Mouse (Mus musculus) ovary, postnatal 36 days (tissue): ENCODE measurements around the gene Slamf6.
"Not testable (repeated sequence)": the region's sequence is repeated elsewhere in the genome, so short reads cannot be mapped to it uniquely, and the experiment has no call there.

Experiments
- DNase-seq: peaks from one replicate; pipeline ENCODE4 v3.0.0; 2022; ENCODE audit warnings: low spot score, mixed read lengths

Gene Slamf6

DNA sequence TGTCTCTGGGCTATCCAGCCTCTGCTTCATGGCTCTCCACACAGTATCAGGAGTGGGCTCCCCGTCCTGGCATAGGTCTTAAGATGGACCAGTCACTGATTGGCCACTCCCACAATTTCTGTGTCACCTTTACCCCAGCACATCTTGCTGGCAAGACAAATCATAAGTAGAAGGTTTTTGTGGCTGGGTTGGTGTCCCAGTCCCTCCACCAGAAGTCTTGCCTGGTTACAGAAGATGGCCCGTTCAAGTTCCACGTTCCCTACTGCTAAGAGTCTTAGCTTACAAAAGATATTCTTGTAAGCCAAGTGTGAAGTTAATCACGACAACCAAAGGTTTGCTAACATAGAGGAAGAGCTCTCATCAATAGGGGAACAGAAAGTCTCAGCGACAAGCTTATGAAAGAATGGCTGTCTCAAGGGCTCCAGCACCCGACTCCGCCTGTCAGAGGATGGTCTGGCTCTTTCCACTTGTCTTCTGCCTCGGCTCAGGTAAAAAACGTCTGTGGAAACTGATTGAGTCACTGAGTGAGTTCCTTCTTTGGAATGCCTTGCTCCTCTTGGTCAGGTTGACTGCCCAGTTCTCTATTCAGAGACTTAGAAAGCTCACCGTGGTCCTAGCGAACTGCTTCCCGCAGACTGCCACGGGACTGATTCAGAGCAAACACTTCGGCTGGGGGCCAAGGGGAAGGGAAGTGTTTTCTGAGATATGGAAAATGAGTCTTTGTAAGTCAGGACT lies at the start of gene Slamf6:
Gene Slamf6 (plus strand): TSS at position 211 of the 735 bp plus-strand sequence.
- DNase-seq = no peak

DNA sequence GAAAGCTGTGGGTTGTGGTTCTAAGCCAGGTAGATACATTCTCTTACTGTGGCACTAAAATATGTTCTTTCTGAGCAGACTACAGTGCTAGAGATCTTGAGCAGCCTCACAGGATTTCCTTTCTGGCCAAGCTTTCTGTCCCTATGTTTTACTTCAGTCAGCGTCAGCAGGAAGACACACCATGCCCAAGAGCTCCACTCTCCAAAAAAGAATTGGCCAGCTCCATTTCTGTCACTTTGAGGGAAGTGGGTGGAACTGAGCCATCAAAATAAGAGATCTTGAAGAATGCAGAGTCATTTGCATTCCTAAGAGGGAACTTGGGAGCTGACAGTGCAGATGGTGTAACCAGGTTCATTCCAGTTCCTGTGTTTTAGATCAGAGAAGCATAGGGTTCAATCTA lies 30.3 kb upstream of the Slamf6 start:
- DNase-seq = no peak

DNA sequence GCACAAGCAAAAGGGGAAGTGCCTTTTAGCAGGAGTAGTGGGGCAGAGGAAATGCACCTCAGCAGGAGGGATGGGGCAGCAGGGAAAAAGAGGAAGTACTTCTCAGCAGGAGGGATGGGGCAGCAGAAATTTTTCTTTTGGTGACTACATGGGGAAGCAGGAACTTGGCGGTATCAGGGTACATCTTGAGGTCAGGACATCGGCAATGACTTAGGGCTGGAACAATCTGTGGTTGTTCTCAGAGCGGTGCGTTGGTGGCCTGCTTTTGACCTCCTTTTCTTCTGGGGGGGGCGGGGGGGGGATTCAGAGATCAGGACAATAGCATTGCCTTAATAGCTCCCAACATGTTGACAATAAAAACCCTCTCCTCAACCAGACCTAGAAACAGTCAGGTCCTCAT lies 22.0 kb upstream of the Slamf6 start, which contains the start of gene Gm10521:
Gene Gm10521 (plus strand): TSS at position 301 of the 400 bp plus-strand sequence.
- DNase-seq = not testable (repeated sequence)

DNA sequence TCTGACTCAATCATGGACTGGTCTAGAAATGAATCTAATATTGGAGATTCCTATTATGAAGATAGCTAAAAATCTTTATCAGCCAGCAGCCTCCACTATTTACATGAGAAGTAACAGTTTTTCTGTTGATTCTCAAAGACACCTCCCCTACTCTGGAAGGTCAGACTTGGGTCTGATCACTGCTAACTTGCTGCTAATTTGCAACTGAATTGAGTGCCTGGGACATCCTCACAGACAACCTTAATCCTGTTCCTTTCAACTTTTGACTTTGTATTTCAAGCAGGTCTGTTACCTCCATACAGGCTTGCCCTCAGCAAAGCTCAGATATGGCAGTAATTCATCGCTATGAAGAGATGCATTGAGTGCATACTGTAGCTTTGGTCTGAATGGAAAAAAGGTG lies 13.3 kb upstream of the Slamf6 start:
- DNase-seq = no peak

DNA sequence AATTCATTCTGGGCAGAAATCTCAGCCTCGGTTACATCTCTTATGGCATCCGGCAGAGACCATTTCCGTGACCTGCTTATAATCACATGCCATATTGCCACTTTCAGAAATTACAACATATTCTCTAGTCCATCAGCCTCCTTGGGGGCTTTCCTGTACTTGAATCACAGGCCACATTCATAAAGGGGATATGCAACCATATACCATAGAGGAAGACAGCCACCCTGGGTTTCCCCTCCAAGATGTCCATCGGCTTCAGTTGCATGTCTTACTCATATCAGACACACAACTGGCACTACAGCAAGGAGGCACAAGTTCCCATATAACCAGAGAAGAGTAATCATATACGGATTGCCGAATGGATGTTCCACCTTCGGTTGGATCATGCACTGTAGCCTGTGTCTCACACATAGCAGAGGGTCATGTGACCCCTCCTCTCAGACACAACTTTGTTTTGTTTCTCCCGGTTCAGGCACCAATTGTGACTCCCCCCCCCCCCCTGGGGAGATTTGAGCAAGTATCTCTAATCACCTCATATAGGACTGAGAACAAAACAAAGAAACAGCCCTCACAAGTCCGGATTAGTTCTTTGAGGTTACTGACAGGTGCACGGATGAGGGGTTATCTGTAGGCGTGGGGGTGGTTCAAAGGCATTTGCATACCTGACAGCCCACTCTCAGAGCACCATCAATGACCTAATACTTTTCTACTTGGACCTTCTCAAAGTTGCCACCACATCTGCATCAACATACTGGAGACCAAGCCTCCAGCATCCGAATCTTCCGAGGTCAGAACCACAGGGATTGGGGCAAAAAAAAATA lies 1.5 kb upstream of the Slamf6 start:
- no peak for DNase-seq

DNA sequence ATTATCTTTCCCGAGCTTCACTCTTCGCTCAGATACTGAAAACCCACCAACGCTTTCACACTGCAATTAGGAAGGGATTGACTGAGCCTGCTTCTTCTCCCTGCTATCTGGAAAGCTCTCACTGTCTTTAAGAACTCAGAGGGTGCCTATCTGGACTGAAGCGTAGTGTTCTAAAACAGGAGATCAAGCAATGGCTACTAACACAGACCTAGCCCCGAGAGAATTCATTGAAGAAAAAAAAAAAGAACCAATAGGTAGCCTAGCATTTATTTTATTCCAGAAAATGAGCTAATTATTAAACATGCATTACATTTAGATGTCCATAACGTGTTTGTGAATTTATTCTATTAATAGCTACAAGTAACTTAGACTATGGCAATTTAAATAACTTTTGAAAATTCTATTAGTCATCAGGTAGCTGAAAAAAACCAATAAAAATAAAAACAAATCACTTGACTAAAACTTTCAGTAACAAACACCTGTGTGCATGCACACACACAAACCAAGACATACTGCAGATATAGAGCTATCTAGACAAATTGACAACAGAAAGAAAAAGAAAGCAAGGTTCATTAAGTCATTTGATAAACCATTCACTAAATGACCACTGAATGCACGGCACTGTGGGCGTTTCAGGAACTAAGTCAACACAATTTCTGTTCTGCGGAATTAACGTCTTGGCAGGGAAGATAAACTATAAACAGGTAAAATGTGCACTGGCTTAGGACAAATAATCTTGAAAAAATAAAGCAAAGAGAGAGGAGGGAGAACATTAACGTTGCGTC lies 1.0 kb downstream of the Slamf6 start:
- DNase-seq = no peak

DNA sequence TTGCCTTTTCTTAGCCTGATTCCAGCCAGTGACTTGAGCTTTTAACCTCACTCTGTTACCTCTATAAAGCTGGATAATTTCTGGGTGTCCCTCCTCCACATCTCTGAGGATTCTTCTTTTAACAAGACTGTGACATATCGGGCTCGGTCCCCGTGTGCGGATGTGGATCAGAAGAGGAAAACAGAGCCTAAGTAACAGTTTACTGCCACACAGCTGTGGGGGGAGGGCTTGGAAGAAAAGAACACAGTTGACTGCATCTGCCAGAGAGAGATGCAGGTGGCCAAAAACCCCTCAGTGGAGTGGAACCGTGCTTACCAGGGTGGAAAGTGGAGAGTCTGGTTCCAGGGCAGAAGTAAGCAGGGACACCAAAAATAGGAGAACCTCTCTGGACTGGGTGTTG lies 1.9 kb downstream of the Slamf6 start:
- DNase-seq = no peak

DNA sequence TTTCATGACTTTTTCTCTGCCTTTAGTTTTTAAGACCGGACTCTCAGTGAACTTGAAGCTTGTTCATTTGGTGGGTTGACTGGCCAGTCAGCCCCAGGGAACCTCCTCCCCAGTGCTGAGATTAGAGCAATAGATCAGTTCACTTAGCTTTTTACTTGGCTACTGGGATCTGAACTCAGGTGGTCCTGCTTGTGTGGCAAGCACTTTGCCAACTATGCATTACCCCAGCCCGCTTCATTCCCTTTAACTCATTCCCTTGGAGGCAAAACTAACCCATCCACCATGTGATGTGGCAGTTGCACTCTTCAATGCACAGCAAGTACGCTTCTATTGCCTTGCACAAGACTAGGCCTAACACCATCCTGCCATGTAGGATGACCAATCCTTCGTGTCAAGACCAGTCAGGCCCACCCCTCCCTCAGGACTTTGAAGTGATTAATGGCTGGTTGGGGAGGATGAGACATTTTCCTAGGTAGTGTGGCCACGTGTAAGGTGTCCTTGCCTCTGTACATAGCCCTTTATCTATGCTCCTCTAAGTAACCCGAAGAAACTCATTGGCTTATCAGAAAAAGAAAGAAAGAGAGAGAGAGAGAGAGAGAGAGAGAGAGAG lies 2.7 kb downstream of the Slamf6 start:
- no peak for DNase-seq

DNA sequence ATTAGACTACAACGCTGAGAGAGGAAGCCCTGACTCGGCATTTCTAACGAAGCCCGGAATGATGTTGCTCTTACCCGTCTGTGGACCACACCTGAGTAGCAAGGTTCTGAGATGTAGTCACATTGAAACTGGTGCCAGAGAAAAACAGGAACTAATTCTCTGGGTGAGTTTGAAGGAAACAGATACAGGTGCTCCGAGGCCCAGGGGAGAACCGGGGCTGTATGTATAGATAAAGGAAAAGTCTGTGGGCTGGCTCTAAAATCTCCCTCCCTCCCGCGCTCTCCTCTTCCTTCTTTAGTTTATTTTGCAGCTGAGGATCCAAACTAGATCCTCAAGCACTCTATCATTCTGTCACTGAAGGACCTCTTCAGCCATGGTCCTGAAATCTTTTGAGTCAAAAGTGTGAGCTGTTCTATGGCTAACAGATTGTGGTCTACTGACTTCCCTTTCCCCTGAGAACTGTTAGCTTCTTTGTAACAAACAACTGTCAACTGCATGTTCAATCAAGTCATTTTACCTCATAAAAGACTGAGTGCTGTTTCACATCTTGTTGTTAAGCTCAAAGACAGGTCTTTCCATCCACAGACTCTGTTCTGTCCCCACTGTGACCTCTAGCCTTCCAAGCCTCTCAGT lies 3.8 kb downstream of the Slamf6 start:
- no peak for DNase-seq

DNA sequence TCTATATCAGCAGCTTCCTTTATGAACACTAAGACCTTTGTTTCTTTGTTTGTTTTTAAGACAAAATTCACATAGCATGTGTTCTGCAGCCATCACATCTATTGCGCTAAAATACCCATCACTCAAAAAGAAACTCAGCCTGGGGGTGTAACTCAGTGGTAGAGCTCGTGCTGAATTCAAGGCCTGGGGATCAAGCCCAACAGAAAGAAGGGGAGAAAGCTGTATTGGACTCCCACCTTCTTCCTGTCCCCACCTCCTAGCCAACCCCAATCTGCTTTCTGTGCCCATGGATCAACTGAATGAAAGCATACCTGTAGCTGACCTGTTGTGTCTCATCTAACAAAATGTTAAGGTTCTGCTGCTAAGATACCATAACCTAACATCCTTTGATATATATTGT lies 4.3 kb downstream of the Slamf6 start:
- no peak for DNase-seq

DNA sequence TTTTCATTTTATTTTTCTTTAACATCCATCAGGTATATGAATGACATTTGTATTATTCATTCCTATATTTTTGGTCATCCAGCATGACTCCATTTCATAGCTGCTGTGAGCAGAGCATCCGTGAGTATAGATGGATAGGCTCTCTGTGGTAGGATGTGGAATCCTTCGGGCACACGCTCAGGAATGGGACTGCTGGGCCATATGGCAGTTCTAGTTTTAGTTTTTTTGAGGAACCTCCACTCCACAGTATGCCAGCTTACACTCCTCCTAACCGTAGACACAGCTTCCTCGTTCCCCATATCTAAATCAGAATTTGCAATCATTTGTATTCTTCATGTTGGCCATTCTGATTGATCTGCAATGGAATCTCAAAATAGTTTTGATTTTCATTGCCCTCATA lies 5.5 kb downstream of the Slamf6 start:
- DNase-seq = no peak

DNA sequence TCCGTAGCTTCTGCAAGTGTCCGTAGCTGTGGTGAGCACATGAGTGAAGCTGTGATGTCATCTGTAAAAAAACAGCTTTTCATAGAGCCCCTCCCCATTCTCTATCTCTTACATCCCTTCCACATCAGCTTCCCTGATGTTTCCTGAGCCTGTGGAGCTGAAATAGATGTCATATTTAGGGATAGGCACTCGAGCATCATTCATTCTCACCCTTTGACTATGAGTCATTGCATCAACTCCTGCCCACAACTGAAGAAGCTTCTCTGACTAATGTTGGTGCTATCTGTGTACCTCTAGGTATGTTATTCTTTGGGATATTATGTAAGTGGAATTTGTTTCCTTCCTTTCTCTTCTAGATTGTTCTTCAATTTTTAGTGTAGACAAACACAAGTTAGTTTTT lies 7.6 kb downstream of the Slamf6 start:
- no peak for DNase-seq

DNA sequence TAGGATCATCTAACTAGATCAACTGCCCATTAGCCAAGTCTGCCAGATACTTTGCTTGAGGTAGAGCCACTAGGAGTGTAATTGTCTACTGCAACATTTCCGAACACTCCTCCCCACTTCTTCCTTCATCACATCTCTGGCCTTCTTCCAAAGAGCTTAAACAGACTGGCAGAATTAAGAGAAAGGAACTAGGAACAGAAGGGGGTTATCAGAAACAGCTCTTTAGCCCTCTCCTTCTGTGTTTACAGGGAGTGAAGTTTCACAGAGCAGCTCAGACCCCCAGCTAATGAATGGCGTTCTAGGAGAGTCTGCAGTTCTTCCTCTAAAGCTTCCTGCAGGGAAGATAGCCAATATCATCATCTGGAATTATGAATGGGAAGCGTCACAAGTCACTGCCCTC lies 16.5 kb downstream of the Slamf6 start:
- DNase-seq = no peak

DNA sequence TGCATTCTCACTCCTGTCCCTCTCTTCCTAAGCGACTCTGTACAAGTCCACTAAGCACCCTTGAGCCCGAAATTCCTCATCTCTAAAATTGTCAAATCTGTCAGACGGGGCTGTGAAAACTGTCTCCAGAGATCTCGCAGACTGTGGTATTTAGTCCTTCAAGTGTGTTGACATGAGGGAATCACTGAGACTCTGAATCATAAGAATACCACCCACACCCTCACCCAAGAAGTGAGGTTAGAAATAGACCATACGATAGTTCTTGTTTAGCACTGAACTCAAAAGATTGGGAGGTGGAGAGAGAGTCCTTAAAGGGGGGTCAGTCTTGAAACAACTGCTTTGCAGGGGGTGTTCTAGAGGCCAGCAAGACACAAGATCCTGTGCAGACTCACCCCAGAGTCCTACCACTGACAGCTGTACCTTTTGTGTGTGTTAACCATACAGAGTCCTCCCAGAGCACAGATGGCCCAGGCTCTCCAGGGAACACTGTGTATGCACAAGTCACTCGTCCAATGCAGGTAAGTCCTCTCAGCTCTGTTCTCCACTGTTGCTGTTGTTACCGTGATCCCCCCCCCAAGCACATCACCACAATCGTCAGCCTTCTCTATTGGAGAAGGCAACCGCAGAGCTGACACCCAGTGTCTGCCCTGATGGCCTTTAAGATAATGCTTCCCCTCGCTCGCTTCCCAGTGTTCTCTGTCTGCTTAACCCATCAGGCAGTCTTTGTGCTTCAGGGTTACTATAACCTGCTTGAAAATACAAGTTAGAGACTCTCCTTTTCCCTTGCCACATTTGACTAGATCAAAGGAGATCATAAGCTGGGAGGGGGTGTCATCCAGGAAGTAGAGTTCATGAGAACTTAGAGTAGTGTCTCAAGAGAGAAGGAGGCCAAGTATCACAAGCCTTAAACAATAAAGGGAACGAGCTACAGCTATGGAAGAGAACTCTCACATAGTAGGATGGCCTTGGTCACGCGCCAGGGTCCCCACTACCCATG lies 21.9 kb downstream of the Slamf6 start:
- no peak for DNase-seq

DNA sequence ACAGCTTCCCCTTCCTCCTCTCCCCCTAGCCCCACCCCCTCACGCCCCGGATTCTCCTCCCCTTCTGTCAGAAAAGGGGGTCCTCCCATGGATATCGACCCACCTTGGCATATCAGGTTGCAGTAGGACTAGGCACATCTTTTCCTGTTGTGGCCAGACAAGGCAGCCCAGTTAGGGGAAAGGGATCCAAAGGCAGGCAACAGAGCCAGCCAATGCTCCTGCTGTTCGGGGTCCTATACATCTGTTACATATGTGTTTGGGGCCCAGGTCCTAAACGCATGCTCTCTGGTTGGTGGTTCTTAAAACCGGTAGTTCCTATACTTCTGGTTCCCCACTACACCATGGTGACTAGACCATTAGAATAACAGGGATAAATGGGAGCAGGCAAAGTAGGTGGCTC lies 23.3 kb downstream of the Slamf6 start:
- no peak for DNase-seq

DNA sequence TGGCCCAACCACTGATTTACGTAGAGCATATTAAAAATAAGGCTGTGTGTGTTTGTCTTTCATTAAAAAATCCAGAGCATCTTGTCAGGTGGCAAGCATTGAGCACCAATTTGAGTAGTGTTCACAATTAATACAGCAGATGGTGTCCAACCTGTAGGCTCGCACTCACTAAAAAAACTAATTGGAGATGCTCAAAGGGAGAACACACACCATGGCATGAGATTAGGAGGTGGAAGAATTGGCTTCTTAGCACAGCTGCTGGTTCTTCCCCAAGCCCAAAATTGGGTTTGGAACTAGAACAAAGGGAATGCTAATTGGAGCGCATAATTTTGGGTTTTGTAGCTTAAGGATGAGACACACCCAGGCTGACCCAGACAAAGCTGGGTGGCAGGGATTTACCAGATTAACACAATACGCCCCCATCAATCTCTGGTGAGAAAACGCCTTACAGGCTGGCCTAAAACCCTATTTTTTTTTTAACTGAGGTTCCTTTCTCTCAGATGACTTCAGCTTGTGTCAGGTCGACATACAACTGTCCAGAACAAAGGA lies 29.2 kb downstream of the Slamf6 start:
- DNase-seq = no peak

DNA sequence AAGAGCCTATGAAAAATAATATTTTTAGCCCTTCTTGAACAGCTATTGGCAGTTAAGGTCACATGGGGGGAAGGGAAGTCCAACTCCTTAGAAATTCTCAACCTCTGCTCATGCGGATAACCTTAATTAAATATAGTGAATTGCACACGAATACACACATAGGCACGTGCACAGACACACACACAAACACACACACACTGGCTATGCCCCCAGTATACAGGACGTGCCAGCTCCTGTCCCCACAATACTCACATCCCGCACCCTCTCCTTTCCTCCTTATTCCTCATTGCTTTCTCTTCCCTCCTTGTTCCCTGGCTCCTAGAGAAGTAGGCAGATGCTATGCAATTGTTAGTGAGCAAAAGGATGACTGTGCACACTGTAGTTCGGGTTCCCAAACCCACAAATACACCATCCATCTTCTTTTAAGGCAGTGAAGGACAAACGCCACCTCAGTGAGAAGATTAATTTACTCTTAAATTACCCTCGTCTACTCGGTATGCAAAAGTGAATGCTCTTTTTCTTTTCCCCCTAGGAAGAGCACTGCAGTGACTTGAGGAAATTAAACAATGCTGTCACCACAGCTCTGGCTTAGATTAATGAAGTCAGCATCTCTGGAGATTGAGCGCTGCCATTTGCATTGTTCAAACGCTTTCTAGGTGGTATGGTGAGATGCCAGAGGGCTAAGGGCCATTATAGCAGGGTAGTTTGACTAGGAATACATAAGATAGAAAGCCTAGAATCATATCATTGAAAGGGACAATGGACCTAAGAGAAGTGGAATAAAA lies 31.0 kb downstream of the Slamf6 start:
- no peak for DNase-seq

DNA sequence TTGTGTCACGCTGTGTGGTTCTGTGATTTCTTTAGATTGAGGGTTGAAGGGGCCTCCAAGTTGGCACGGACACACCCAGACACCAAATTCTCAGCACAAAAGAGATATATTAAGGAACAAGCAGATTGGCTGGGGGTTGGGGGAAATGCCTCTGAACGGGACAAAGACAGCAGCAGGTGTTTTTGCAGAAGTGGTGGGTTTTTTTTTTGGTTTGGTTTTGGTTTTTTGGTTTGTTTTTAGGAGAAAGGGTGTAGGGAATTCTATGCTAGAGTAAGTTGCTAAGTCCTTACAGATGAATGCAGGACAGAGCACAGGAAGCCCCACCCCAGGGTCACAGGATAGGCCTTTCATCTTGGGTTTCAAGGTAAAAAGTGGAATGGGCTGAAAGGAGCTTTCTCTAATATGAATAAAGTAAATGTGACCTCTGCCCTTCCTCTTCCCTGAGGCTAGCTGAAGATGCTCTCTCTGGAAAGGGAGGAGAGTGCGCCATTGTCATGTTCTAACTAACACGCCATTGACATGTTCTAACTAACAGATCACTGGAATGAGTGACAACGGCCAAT lies 31.7 kb downstream of the Slamf6 start:
- no peak for DNase-seq

DNA sequence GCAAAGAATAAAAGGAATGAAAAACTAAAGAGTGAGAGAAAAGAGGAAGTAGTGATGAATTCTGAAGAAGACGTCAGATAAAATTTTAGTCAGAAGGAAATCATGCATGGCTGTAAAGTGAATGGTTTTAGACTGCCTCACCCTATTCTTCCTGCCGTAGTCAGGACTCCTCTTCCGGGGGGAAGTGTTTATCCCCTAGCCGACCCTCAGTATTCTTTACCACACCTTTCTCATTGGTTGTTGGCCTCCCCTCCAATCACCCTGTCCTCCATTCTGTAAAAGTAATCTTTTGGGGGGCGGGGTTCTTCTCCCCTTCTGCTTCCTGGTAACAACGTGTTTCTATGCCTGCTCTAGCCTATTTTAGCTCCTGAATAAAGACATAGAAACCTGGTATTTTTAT lies 37.8 kb downstream of the Slamf6 start:
- DNase-seq = no peak
